Mouse (Mus musculus): ENCODE measurements around the gene Fxyd2. TPM values are rescaled to one million over a fixed set of nuclear protein-coding genes. Genes with fewer than 3 reads are reported as not detected.

Fxyd2 gene
- total and polyA plus RNA-seq, 2 experiments from 2014 or later, result 17.1 to 19.5 TPM

DNA sequence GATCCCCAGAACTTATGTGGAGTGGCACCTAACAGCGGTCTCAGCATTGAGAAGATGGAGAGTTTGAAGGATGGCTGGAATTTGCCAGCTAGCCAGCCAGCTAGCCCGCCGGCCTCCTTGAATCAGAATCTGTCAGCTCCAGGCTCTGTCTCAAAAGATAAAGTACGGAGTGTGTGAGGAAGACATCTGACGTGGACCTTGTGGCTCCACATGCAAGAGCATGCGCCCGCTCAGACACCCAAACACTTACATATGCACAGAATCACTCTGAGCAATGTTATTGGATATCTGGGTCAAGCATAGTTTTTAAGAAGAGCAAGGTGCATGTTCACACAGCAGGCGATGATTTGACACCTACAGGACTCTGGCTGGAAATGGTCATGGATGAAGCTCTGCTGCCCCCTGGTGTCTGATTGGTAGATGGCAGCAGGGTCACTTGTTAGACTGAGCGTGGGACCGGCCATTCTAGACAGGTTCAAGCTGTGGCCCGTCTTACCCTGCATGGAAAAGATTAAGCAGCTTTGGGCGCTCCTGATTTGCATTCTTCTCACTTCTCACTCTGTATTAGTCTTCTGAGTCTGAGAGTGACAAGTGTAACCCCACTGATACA lies 11.0 kb upstream of the Fxyd2 start:
- no peaks in the 10 kb centered on the region for H3K9me3 ChIP-seq (ENCODE audit: low read length)
- no peak overlapping the region for H3K4me2 ChIP-seq (ENCODE audit: low read depth, low read length)
- 0 out of 2 replicates have a peak, but pooled peaks cover 13% of the 10 kb centered on the region for H3K36me3 ChIP-seq (ENCODE audit: insufficient read depth, low read length)
- WGBS, result 38% methylated on average over 12 of the region's 12 CpGs
- peak; percentile 99 for TF ChIP-seq CTCF (IDR thresholded peaks at IDR 0.05; ENCODE audit: low read depth)
- H3K27me3 ChIP-seq (ENCODE audit: insufficient read depth, low read length), result no peaks in the 10 kb centered on the region
- no peak overlapping the region for H3K27ac ChIP-seq
- DNase-seq (ENCODE audit: low spot score) (peak; percentile 90), ATAC-seq (peak; percentile 82)
- no peak overlapping the region for H3K4me3 ChIP-seq (ENCODE audit: low read length)
- no peak overlapping the region for H3K9ac ChIP-seq (replicated peaks; ENCODE audit: low read length)
- no peaks in the 10 kb centered on the region for H3K4me1 ChIP-seq (ENCODE audit: insufficient read depth, low read length)

DNA sequence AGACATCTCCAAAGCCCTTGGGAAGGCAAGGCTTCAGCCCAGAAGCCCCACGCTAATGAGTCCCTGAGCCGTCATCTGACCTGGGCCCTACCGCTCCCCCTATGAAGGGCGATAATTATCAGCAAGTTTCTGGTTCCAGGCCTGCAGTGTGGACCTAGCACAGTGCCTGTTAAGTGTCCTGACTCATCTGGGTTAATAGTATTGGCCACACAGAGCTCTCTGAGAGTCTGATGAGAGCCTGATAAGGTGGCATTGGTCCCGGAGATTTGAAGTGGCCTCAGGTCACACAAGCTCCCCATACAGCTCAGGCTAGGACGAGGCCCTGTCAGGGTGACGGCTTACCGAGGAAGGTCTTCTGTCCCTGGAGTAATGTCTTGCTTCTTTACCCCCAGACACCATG lies 9.9 kb upstream of the Fxyd2 start:
- Histone ChIP-seq H3K4me1 (ENCODE audit: insufficient read depth, low read length) (no peaks in the 10 kb centered on the region), H3K27me3 (ENCODE audit: insufficient read depth, low read length) (no peaks in the 10 kb centered on the region), H3K4me2 (ENCODE audit: low read depth, low read length) (no peak overlapping the region), H3K36me3 (ENCODE audit: insufficient read depth, low read length) (peaks cover 23% of the 10 kb centered on the region; the same call in 1 of the 2 replicates), H3K4me3 (ENCODE audit: low read length) (no peak overlapping the region), H3K9ac (replicated peaks; ENCODE audit: low read length) (no peak overlapping the region), H3K27ac (no peak overlapping the region), H3K9me3 (ENCODE audit: low read length) (no peaks in the 10 kb centered on the region)
- TF ChIP-seq CTCF (IDR thresholded peaks at IDR 0.05; ENCODE audit: low read depth), result no peak
- ATAC-seq (no peak), DNase-seq (ENCODE audit: low spot score) (no peak)
- WGBS, result 85% methylated on average over 8 of the region's 8 CpGs

DNA sequence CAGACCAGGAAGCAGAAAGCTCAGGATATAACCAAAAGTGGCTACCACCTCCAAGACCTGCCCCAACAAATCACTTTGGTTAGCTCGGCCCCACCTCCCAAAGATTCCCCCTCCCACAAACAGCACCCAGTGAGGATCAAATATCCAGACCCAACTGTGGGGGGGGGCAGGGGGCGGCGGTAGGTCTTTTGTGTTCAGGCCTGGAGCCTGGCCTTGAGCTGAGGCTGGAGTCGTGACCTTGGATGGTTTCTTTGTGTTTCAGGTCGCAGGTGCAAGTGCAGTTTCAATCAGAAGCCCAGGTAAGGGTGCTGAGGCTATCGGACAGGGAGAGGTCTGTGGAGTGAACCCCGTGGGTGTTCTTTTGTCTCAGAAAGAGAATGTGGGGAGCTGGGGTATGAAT lies 8.2 kb upstream of the Fxyd2 start:
- Histone ChIP-seq H3K27ac (no peak overlapping the region), H3K4me1 (ENCODE audit: insufficient read depth, low read length) (no peaks in the 10 kb centered on the region), H3K36me3 (ENCODE audit: insufficient read depth, low read length) (peaks cover 24% of the 10 kb centered on the region; the same call in 1 of the 2 replicates), H3K9ac (replicated peaks; ENCODE audit: low read length) (no peak overlapping the region), H3K4me3 (ENCODE audit: low read length) (no peak overlapping the region), H3K4me2 (ENCODE audit: low read depth, low read length) (no peak overlapping the region), H3K9me3 (ENCODE audit: low read length) (no peaks in the 10 kb centered on the region), H3K27me3 (ENCODE audit: insufficient read depth, low read length) (no peaks in the 10 kb centered on the region)
- DNase-seq (ENCODE audit: low spot score), result no peak
- no peak for TF ChIP-seq CTCF (IDR thresholded peaks at IDR 0.05; ENCODE audit: low read depth)
- WGBS, result 76% methylated on average over 7 of the region's 7 CpGs
- ATAC-seq, result no peak

DNA sequence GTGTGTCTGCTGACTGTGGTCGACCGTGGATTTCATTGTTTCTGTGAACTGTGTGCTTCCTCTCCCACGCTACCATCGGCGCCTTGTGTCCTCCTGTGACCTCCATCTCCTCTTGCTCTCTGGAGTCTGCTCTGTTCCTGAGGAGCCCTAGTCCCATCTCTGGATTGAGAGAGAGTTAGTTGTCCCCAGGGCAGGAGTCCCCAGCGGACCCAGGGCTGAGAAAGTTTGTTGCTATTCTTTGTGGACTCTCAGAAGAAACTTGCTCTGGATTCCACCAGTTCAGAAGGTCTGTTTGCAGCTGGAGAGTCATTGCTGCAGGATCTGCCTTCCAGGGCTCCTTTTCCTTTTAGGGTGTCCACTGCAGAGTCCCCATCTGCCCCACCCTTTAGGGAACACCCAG lies 4.3 kb upstream of the Fxyd2 start:
- DNase-seq (ENCODE audit: low spot score), result no peak
- Histone ChIP-seq H3K27ac (no peak overlapping the region), H3K36me3 (ENCODE audit: insufficient read depth, low read length) (peaks cover 29% of the 10 kb centered on the region; the same call in 1 of the 2 replicates), H3K4me2 (ENCODE audit: low read depth, low read length) (no peak overlapping the region), H3K9me3 (ENCODE audit: low read length) (no peaks in the 10 kb centered on the region), H3K4me1 (ENCODE audit: insufficient read depth, low read length) (no peaks in the 10 kb centered on the region), H3K9ac (replicated peaks; ENCODE audit: low read length) (no peak overlapping the region), H3K4me3 (ENCODE audit: low read length) (no peak overlapping the region), H3K27me3 (ENCODE audit: insufficient read depth, low read length) (no peaks in the 10 kb centered on the region)
- 91% methylated on average over 6 of the region's 6 CpGs for WGBS
- no peak for TF ChIP-seq CTCF (IDR thresholded peaks at IDR 0.05; ENCODE audit: low read depth)
- ATAC-seq, result no peak

DNA sequence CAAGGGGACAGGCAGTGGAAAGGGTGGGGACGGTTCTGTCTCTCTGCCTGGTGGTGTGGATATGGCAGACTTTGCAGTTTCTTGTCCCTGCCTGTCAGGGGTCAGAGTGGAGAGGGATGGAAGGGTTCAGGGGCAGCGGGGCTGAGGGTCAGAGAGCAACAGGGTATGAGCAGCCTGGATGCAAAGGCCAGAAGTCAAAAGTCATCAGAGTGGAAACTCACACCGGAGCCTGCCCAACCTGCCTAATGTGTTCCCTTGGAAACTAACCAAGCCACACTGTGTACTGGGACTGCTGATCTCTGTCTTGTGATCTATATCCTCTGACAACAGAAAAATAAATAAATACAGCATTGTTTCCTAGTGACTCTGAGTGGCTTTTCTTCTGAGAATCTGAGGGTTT lies 3.7 kb upstream of the Fxyd2 start:
- H3K4me3 ChIP-seq (ENCODE audit: low read length), result no peak overlapping the region
- H3K4me1 ChIP-seq (ENCODE audit: insufficient read depth, low read length), result no peaks in the 10 kb centered on the region
- H3K4me2 ChIP-seq (ENCODE audit: low read depth, low read length), result no peak overlapping the region
- WGBS, result 59% methylated on average over 3 of the region's 3 CpGs
- H3K27me3 ChIP-seq (ENCODE audit: insufficient read depth, low read length), result no peaks in the 10 kb centered on the region
- DNase-seq (ENCODE audit: low spot score) (no peak), ATAC-seq (no peak)
- no peak for TF ChIP-seq CTCF (IDR thresholded peaks at IDR 0.05; ENCODE audit: low read depth)
- H3K9ac ChIP-seq (replicated peaks; ENCODE audit: low read length), result no peak overlapping the region
- H3K27ac ChIP-seq, result no peak overlapping the region
- no peaks in the 10 kb centered on the region for H3K9me3 ChIP-seq (ENCODE audit: low read length)
- peaks cover 29% of the 10 kb centered on the region; the same call in 1 of the 2 replicates for H3K36me3 ChIP-seq (ENCODE audit: insufficient read depth, low read length)

DNA sequence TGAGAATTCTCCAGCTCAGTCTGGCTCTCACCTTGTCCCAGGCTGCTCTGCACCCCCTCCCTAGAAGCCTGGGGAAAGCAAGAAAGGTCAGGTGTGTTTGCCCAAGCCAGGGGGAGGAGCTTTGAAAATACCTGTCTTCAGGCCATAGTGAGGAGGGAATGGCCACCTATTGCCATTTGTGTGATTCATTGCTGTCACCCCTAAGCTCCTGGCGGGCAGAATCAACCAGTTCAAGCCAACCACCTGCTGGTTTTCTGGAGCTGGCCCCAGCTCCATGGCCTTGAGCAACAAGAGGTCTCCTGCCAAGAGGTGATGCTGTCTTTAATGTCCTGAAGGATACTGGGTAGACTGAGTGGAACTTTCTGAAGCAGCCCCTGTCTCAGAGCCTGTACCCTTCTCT lies 1.1 kb upstream of the Fxyd2 start:
- TF ChIP-seq CTCF (IDR thresholded peaks at IDR 0.05; ENCODE audit: low read depth), result no peak
- DNase-seq (ENCODE audit: low spot score) (no peak), ATAC-seq (no peak)
- peaks cover 17% of the 10 kb centered on the region; the same call in 1 of the 2 replicates for H3K36me3 ChIP-seq (ENCODE audit: insufficient read depth, low read length)
- no peak overlapping the region for H3K27ac ChIP-seq
- no peak overlapping the region for H3K9ac ChIP-seq (replicated peaks; ENCODE audit: low read length)
- no peaks in the 10 kb centered on the region for H3K9me3 ChIP-seq (ENCODE audit: low read length)
- WGBS, result 41% methylated on average over 1 of the region's 1 CpGs
- H3K27me3 ChIP-seq (ENCODE audit: insufficient read depth, low read length), result no peaks in the 10 kb centered on the region; the same call in 1 of the 2 replicates
- no peaks in the 10 kb centered on the region for H3K4me1 ChIP-seq (ENCODE audit: insufficient read depth, low read length)
- H3K4me2 ChIP-seq (ENCODE audit: low read depth, low read length), result no peak overlapping the region
- H3K4me3 ChIP-seq (ENCODE audit: low read length), result no peak overlapping the region

DNA sequence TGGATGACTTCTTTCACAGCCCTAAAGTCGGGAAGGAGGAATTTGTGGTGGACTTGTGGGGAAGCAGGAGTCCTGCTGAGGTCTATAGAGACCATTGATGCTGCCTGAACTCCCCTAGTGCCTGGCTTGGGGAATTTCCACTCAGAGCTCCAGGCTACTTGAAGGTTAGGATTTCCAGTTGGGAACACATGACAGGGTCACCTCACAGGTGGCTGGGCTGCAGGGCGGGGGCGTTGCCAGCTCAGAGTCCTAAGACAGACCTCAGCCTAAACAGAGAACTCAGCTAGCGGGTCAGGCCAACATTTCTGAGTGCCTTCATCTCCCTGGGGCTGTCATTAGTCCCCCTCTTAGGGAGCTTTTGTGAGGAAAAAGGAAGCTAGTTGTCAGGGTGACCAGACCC lies 2.4 kb downstream of the Fxyd2 start:
- Histone ChIP-seq H3K9me3 (ENCODE audit: low read length) (no peaks in the 10 kb centered on the region), H3K4me2 (ENCODE audit: low read depth, low read length) (no peak overlapping the region), H3K4me1 (ENCODE audit: insufficient read depth, low read length) (no peaks in the 10 kb centered on the region), H3K4me3 (ENCODE audit: low read length) (no peak overlapping the region), H3K27me3 (ENCODE audit: insufficient read depth, low read length) (no peaks in the 10 kb centered on the region; the same call in 1 of the 2 replicates), H3K9ac (replicated peaks; ENCODE audit: low read length) (no peak overlapping the region), H3K27ac (no peak overlapping the region), H3K36me3 (ENCODE audit: insufficient read depth, low read length) (no peaks in the 10 kb centered on the region)
- ATAC-seq (no peak), DNase-seq (ENCODE audit: low spot score) (no peak)
- TF ChIP-seq CTCF (IDR thresholded peaks at IDR 0.05; ENCODE audit: low read depth), result no peak
- 40% methylated on average over 4 of the region's 4 CpGs for WGBS

Measured in hindbrain, postnatal 0 days (tissue).